Mouse (Mus musculus) E14TG2a.4 (cell line): Measurements from ENCODE around the gene Gm44805.

ENCODE experiments used
- CTCF ChIP-seq: conservative IDR thresholded peaks from 2 replicates; pipeline ENCODE4 v1.5.1; 2014; ENCODE audit warnings: low read length
- NANOG ChIP-seq: IDR thresholded peaks from 2 replicates; pipeline ENCODE4 v1.6.1; 2014; ENCODE audit warnings: borderline replicate concordance, low read length, mixed read lengths

DNA sequence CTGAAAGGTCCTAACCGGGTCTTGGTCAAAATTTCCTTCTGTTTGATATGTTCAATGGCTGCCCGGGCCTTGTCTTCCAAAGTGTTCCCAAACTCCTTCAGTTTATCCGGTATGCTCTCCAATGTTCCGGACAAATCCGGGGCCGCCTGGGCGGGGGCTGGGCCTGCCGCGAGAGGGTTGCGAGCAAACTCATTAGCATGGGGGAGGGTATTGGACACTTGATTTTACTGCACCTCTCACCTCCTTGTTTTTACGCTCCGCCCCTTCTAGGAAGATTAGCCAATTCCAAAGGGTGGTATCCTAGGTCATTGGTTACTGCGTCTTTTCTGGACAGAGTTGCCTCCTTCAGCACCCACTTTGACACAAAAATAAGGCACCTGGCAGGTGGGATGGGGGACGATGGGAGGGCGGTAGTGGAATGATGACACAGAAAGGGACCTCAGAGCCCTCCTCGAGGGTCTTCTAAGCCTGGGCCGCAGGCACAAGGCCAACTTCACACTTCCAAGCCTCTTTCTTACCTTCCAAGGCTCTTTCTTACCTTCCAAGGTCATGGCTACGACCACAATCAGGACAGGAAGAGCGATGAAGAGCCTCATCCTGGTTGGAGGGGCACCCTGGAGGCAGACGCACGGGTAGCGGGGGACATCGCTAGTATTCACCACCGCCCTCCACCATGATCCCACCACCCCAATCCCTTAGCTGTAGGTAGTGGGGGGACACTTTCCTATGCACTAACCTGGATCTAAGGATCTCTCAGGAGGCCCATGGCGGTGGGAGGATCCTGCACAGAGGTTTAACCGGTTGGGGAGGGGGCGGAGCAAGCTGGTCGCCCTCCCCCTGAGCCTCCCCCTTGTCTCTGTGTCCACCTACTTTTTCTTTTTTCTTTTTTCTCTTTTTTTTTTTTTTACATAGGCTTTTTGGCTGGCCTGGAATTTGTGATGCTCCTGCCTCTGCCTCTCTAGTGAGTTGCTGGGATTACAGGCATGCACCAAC, 10.9 kb upstream of the Gm44805 start, which contains the start of gene Apoc1:
- TF ChIP-seq CTCF (no peak), NANOG (peak; percentile 8; the same call in 1 of the 2 replicates)
